Mouse (Mus musculus) c-Kit-negative CD71-positive TER-119-positive erythroid progenitor cells, embryonic 14.5 days (primary cell): ENCODE measurements around the gene Grsf1.
A peak's percentile ranks its signal among the peaks of the same experiment; 100 is the strongest.

ENCODE experiments used
- DNase-seq: peaks from one replicate; pipeline ENCODE4 v3.0.0-alpha.2; 2013; ENCODE audit warnings: low read depth, low spot score

Grsf1 gene

DNA sequence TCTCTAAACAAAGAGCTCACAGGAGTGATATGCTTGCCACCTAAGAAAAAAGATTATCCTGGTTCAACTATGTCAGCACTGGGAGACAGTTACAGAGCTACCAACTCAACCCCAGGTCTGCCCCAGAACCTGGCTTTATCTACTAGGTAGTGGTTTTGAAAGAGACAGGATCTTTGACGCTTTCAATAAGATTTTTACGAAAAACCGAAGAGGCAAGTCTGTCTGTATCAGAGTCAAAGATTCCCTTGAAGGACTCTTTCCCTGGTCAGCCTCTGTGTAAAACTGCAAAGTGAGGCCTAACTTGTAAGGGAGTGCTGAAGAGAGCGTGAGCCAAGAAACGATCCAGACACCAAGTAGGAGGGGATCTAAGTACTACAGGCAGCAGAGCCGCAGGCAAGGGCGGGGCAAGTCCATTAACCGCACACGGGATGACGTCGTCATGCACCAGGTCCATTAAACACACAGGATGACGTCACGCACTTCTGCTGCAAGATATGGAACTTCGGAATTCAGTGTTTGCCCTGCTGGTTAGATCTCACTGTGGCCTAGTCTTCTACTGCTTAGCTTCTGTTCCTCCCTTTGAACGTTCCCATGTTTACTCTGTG, 12.7 kb upstream of the Grsf1 start:
- no peak for DNase-seq

DNA sequence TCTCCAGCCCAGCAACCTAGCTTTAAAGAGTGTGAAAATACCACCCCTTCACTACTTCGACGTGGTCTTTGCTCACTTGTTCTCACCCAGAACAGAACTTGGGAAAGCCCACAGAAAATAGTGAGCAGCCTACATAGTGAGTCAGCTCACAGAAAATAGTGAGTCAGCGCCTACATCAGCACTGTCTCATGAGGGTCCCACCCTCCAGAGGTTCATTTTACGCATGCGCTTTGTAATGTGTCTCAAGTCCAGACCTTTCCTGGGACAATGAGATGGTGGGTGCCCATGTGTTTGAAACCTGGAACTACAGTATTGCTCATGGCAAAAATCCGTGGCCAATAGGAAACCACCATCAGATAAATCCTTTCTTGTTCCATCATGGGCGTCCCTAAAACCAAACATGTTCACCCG, 12.0 kb upstream of the Grsf1 start:
- no peak for DNase-seq

DNA sequence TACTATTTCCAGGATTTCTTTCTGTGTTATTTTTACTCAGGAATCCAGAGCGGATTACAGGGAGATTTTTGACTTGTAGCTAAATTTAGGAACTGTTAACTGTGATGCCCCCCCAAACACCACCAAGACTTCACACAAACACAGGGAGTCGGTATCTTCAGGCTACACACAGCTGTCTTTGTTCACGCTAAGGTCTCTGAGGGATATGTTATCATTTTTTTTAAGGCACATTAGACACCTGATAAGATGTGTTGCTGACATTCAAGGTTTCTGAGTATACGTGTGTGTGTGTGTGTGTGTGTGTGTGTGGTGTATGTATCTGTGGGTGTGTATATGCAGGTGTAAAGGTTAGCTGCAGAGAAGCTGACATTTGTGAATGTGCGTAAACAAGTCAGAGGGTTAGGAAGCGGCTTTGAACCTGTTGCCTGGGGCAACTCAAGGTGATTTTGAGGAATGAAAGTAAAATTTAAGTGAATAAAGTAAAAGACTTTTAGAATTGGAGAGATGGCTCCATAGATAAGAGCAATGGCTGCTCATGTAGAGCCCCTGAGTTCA, 9.9 kb upstream of the Grsf1 start:
- DNase-seq = no peak

DNA sequence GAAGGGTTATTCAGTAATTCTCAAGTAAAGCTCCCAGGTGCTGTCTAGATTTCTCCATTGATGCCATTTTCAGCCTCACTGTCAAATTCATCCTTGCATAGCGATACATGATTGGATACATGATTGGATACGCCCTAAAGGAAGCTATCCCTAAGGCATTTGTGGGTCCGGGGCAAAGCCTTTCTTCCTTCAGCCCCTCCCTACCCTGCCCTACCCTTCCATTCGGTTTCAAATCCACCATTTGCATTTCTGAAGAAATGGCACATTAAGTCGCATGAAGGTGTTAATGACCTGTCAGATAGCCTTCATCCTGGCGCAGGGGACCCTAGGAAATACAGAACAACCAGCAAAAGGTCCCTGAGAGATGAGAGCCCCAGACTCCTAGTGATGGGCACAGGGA, 9.3 kb upstream of the Grsf1 start:
- DNase-seq = no peak

DNA sequence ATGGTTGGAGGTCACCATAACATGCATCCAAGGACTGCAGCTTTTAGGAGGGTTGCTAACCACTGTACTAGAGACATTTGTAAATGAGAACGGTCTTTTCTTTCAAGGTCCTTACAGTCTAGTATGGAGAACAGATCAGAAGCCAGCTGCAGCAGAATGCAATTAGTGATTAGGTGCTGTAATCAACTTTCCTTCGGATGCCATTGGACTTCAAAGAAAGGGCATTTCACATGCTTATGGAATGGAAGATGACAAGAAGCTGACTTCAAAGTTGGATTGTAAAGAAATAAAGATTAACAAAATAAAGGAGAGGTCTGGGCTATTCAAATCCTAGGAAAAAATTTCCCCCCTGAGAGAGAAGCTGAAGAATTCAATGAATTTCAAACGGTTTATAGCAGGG, 8.3 kb upstream of the Grsf1 start:
- no peak for DNase-seq

DNA sequence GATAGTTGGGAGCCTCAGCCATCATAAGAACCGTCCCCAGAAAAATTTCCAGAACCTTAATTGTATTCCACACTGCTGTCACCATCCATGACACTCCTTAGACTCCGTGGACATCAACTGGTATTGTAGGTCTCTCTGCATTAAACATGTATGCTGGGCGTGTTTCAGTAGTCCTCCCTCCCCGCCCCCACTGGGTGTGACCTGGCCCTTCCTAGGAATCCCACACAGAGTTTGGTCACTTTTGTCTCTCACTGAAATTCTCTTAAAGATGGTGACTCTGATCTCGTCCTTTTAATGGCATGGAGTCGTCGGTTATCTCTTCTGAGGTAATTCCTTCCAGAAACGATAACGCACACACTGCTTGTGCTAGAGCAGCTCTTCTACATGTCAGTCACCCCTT, 7.7 kb upstream of the Grsf1 start:
- DNase-seq = no peak

DNA sequence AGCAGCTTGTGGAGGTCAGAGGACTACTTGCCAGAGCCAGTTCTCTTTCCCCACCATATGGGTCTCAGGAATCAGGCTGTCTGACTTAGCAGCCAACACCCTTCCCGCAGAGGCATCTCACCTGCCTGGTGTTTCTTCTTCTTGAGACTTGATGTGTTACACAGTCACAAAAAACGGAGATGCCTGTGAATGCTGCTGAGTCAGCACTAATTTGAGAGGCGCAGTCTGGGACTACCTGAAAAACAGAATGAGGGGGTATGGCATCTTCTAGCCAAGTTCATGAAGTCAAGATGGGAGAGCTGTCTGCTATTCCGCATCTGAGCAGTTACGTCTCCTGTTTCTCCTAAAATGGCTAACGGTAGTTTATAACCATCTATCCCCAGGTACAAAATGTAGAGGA, 4.6 kb upstream of the Grsf1 start:
- no peak for DNase-seq

DNA sequence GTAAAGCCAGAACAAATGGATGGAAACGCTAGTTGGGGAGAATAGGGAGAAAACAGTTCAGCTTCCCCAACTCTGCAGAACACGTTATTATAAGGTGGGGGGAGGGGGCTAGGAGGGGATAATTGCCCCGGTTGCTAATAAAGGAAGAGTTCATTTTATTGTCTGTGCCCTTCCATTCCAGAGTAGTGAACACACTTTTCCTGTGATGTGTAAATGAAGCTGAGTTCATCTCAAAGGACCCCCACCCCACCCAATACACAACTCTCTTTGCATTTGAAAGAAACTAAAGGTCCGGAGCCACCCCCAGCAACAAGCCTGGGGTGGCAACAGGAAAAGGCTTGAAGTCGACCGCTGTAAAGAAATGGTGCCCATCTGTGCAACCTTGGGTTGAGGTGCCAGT, 3.4 kb upstream of the Grsf1 start:
- no peak for DNase-seq

DNA sequence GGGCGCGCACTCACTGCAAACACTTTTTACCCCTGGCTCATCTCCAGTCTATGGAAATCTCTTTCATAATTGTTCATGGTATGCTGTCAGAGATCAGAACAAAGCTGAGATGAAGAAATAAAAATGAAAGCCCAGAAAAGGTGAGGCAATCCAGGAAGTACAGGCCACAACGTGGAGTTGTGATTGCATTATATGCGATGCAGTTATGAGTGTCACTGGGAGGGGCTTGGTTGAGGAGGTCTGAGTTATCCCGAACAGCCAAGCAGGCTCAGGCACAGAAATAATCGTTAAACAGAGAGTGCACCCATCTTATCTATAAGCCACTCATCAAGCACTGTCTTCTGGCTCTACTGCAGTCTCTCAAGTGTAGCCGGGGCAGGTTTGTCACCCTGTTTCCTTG, 3.0 kb upstream of the Grsf1 start:
- DNase-seq = no peak

DNA sequence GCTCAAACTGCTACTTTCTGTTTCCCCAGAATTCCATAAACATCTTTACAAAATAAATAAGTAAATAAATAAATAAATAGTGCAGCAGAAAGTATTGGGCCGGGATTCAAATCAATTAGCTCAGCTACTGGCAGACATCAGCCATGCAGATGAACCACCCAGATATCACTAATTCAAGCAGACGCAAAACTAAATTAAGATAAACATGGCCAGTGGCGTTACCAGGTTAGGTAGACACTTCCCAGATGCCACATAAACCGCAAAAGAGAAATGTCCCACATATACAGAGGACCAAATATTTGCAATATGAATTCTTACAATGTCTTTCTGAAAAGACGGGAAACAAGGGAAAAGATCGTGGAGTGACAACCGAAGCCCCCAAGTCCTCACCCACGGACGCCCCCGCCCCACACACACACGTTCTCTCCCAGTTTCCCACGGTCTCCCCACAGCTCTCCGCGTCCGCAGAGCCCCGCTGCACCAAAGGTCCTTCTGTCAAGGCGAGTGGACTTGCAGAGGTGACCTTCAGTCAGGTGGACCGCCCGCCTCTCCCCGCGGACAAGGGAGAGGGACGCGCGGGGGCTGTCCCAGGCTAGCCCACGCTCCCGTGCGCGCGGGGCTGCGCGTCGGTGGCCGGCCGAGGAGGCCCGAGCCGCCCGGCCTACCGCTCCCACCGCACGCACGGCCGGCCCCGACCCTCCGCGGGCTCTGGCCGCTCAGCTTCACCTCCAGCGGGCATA, 1.1 kb downstream of the Grsf1 start:
- peak; percentile 21 for DNase-seq

DNA sequence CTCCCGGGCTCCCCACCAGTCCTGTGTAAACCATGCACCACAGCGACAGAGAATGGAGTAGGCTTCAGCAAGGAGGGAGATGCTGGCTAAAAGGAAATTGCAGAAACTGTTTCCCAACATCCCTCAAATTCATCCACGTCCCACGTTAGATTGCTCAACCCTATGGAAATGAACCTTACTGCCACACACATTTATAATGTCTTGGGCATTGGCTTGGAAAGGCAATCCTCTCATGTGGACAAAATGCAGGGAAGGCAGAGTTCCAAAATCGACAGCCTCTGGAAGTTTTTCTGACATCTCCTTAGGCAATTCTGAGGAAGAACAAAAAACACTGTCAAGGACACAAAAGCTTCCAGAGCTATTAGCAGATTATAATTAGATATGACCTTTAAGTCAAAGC, 12.1 kb downstream of the Grsf1 start:
- no peak for DNase-seq

DNA sequence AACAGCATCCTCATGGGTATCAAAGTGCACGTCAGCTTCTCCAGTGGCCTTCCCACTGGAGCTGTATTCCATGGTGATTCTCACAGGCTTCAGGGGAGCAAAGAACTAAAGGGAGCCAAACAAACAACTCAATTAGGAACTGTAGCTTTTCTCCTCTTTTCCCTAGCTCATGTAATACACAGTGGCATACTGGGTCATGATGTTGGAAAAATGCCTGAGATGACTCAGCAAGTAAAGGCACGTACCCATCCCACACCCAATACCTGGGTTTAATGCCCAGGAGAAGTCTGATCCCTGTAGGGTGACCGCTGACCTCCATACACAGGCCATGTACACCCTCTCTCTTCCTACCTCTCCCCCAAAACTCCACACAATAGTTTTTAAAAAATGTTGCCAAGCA, 12.8 kb downstream of the Grsf1 start:
- DNase-seq = no peak

DNA sequence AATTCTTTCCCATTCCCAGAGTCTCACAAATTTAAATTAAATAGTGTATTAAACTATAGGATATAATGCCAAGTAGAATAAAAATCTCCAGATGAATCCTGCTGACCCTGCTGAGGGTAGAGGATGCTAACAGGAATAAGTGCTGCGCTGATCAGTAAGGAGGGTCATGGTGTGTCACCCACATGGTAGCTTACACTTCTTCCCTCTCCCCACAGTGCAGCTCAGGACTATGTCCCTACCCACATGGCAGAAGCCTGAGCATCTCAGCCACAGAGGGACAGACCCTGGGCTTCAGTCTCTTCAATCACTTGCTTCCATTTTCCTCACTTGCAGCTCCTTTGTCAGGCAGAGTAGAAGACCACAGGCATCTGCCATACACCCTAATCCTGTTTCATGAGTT, 18.1 kb downstream of the Grsf1 start:
- no peak for DNase-seq

DNA sequence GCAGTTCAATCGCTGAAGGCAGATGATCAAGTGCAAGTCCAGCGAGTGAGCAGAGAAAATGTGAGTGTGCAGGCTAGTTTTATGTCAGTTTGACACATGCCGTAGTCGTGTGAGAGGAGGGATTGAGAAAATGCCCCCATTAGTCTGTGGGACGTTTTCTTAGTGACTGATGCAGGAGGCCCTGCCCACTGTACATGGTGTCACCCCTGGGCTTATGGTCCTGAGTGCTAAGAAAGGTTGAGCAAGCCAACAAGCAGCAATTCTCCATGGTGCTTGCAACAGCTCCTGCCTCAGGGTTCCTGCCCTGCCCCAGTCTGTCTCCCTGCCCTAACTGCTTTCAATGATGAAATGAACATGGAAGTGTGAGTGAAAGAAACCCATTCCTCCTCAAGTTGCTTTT, 23.4 kb downstream of the Grsf1 start:
- no peak for DNase-seq

DNA sequence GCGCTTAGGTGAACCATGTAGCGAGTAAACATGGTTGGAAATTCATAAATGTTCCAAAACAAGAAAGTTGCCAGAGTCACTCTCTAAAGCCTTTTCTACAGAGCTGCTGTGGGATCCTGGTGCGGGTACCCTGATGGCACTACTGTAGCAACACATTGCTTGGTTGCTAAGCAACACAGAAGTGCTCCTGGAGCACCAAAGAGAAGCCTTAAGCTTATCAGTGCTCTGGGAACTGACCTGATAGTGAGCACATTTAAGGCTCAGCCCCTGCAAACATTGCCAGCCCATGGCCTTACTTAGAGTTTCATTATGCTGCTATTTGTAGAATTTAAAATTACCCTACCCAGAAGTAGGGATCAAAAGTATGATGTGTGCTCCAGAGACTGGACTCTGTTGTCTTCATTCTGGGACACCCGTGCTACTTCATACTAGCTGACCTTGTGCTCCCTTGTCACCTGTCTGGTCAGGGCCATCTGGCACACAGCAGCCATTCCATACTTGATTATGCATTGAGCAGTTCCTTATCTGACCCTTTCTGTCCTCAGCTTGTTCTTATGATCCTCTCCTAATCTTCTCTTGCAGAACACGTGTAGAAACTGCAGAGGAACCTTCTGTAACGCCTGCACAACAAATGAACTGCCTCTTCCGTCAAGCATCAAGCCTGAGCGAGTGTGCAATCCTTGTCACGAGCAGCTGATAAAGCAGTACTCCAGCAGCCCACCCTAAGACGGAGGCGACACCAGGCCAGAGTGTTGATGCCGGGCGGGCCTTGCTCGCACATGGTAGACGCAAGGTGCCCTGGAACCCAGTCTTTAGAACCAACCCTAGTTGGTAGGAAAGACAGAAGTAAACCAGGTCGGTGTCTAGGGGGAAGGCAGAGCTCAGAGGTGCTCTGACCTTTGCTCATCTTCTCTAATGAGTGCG, 26.5 kb downstream of the Grsf1 start:
- no peak for DNase-seq

DNA sequence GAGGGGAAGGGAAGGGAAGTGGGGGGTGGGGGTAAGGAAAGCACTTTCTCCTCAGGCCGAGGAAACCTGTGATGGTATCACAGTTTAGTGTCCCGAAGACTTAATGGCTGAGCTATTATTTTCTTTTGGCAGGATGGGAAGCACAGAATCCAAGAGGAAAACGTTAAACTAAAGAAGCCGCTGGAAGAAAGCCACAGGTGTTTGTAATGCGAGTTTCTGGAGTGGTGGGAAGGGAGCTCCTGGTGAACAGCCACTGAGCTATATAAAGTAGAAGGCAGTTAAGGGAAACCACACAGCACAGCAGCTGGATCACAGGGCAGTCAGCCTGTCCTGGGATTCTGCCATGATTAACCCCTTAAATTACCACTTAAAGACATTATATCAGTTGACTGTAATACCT, 30.6 kb downstream of the Grsf1 start:
- DNase-seq = no peak

DNA sequence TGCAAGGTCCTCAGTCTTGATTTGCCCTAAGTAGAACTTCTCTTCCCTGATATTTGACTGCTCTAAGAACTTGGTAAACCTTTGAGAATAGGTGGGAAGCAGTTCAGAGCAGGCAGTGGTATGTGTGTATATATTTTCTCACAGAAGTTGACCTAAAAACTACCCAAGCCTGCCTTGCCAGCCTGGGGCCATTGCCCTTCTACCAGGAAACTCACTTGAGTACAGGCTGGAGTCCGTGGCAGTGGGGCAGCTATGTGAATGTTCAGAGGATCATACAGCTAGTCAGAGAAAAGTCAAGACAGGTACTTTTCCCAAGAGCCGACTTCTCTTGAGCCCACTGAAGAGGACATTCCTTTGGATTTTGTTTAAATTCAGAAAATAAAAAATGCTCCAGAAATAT, 31.1 kb downstream of the Grsf1 start:
- DNase-seq = no peak

DNA sequence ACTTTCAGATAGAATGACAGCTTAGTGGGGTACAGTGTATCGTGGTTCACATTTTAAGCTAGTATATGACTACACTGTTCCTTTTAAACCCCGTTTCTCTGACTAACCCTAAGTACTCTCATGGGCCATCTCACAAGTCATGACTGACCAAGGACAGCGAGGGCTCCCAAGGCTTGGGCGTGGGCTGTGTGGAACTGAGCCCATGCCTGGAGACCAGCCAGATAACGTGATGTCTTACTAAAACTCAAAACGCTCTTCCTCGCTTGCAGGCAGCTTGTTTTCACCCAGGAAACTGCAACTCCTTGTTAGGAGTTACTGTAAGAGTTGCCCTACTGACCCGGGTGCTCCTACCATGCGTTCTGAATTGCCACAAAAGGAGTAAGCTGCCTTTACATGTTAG, 32.5 kb downstream of the Grsf1 start:
- DNase-seq = no peak

DNA sequence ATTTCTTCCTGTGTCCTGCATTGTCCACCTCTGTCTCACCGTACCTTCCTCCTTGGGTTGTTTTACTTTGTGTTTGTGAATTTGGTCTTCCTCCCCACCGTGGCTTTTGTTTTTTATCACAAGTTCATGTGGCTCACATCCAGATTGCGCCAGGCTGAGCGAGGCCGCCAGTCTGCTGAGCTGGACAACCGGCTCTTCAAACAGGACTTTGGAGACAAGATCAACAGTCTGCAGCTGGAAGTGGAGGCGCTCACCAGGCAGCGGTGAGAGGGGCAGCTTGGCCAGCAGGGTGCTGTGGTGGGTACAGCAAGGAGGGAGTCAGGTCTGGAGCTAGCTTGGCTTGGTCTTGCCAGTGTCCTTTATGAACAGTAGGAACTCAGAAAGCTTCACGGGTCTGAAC, 33.2 kb downstream of the Grsf1 start:
- no peak for DNase-seq

DNA sequence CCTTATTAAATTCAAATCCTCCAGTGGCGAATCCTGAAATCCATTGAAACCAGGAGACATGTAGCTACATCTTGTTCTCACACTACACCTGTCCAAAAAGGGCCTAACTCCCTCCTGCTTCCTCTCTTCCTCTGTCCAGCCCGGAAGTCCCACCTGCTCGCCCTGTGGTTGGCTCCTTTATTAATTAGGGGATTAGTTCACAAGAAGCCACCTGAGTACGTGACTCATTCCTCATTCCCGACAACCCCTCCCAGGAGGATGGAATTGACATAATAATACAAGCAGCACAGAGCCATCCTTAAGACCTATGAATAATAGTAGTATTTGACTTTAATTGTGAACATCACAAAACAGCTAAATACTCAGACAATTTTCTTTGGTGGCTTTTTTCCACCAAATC, 41.9 kb downstream of the Grsf1 start:
- DNase-seq = no peak

DNA sequence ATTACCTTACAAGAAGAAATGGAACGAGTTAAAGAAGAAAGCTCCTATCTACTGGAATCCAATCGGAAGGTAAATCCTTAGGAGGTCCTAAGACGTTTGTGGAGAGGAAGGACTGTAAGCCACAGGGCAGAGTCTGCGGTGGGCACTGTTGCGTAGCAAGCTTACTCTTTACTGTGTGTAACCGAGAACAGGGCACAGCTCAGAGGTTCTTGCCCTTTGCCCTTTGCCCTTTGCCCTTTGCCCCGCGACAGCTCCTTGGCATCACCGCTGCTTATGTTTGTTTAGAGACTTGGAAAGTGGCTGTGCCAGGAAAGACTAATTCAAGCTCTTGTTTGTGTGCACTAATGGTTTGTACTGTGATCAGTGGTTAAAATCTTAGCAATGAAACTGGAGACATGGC, 43.5 kb downstream of the Grsf1 start:
- no peak for DNase-seq

DNA sequence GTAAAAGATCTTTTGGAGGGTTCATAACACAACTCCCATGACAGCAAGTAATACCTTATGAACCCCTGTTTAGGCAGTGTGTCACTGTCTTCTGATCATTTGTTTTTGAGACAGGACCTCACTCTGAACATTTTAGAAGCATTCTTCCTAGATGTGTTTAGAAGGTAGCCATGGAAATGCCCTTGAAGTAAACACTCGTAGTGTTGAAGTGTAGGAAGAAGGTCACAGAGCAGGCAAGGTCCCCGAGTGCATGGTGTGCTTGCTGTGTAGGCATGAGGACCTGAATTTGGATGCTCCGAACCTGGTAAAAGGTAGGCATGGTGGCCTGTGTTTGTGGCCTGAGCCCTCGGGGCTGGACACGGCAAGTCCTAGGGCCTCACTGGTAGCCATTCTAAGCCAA, 44.4 kb downstream of the Grsf1 start:
- no peak for DNase-seq
